Mouse (Mus musculus): ENCODE measurements at regions not wholly inside any gene's neighbourhood (a gene's known extent, or its start where the extent isn't known, plus 50 kb on each side); places are given as distances from the start of the nearest gene placed in this dataset.
"Not testable (repeated sequence)": the region's sequence is repeated elsewhere in the genome, so short reads cannot be mapped to it uniquely, and the experiment has no call there.

GRCm38 (mm10) chr10:46629876-46630275 lies 1052.2 kb downstream of the Hace1 start:
- intact Hi-C loops (cut with DNase I), result no loop called here

DNA sequence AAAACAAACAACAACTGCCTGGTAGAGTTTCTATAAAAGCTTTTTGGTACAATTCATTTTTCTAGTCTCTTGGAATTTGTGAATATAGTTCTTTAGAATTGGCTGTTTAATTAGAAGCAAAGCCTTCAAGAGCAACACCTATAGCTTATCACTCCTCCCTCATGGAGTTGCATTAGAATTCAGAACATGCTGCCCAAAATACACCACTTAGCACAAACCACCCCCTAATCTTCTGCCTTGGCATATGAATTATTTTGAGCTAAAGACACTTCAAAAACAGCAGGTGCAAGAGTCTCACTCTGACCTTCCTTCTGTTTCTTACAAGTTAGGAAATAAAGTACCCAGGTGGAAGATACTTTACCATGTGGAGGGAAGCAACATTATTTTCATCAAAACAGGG lies 1085.4 kb downstream of the Hace1 start:
- DNase-seq (ENCODE audit: low spot score in 2 of 2), result no peak
- intact Hi-C loops (cut with DNase I), result no loop called here

More at GRCm38 (mm10) chr10:46629876-46630275, 1052.2 kb downstream of the Hace1 start:
- DNase-seq (ENCODE audit: low spot score in 2 of 2), result no peak

GRCm38 (mm10) chr10:46689823-46690372 lies 1112.3 kb downstream of the Hace1 start:
- DNase-seq (ENCODE audit: low spot score in 2 of 2); intact Hi-C loops (cut with DNase I): not testable (repeated sequence)

DNA sequence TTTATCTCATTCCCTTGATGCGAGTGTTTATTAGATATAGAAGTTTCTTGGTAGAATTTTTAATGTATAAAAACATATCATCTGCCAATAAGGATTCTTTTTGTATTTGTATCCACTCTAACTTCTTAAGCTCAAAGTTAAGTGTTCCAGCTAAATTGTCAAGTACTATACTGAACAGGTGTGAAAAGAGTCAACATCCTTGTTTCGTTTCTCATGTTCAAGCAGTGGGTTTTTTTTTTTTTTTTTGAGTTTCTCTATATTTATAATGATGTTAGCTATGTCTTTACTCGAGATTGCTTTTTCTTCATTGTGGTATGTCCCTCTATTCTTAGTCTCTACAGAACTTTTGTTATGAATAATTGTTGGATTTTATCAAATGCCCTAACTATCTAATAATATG lies 1115.0 kb downstream of the Hace1 start:
- DNase-seq (ENCODE audit: low spot score in 2 of 2), result no peak
- intact Hi-C loops (cut with DNase I), result no loop called here

DNA sequence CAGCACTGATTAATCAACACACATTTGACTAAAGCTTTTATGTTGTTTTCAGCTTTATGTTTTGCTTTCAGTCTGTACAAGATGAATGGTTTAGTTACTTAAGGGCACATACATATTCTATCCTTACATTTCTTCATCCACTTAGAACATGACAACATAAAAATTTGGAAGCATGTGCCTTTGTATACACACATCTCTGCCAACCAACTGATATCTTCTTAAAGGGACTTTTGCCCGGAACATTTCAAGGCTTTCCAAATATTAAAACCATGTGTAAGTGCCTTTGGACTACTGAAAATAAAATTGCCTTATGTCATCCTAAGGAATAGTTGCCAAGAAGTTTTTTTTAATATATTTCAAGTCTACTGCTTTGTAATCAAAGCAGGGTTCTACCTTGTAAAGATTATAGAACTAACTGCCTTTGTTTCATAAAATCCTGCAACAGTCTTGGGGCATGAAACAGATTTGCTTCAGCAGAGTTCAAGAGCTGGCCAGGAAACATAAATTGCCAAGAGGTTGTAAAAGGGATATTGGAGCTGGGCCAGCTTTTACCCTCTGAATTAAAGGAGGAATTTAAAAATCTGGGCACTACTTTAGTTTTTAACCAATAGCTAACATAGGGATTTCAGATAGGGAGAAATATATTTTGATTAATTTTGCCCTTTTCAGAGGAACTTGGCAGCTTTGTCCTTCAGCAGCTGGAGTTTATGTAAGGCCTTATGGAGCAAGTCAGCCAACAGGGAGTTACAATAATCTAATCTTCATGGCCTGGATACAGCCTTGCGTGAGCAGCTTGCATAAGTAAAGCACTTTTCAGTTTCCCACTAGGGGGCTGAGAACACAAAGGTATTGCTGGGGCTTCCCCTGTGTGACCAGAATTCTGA lies 1120.0 kb downstream of the Hace1 start:
- intact Hi-C loops (cut with DNase I), result no loop called here
- DNase-seq (ENCODE audit: low spot score in 2 of 2), result peak in 1 of 2 experiments; percentile 6

GRCm38 (mm10) chr10:46701221-46701620 lies 1123.6 kb downstream of the Hace1 start:
- intact Hi-C loops (cut with DNase I), result no loop called here
- DNase-seq (ENCODE audit: low spot score in 2 of 2), result no peak

GRCm38 (mm10) chr10:46708022-46708421 lies 1130.4 kb downstream of the Hace1 start:
- DNase-seq (ENCODE audit: low spot score in 2 of 2), result not testable (repeated sequence)

DNA sequence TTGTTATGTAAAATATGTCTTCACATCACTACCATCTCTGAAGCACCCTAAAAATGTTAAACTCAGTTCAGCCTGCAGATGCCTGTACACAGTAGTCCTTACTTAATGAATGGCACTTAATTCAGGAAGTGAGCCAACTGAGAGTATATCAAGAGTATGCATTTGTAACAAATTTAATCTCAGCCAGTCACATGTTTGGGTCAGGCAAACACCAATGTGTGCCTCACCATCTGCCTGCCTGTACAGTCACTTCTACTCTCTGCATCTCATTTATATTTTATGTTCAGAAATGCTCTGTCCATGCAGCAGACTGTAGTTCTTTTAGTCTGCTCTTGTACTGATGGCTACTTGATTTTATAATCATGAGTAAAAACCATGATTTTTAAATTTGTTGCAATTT lies 1135.1 kb downstream of the Hace1 start:
- no peak for DNase-seq (ENCODE audit: low spot score in 2 of 2)
- intact Hi-C loops (cut with DNase I), result no loop called here

More at GRCm38 (mm10) chr10:46708022-46708421, 1130.4 kb downstream of the Hace1 start:
- intact Hi-C loops (cut with DNase I), result not testable (repeated sequence)

DNA sequence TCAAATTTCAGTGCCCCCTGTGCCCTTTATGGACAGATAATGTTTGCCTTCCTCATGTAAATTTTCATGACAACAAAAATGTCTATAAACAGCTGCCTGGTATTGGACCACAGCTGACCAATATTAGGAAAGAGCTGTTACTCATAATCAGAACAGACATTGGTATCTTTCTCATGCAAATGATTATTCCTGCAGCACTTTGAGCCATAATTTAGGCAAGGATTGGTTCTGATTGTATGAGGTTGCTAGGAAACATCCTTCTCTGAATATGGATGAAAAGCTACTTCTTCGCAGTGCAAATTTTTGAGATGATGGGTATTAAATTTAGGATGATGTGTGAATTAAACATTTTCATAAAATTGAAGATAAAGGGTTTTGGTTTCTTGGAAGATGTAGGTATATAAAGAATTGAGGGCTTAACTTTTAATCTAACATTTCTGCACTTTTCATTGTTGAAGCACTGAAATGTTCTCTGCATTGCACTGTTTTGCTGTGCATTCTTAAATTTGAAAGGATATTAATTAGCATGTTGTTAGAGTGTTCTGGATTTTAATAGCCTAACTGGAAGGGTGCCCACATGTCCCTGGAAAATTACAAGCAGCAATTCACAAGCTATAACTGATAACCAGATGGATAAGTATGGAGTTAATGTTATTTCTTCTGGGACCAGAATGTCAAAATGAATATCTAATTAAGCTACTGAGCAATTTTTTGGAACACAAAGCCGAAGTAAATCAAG lies 1140.9 kb downstream of the Hace1 start:
- DNase-seq (ENCODE audit: low spot score in 2 of 2), result no peak

GRCm38 (mm10) chr10:46719088-46719469 lies 1141.5 kb downstream of the Hace1 start:
- no peak for DNase-seq (ENCODE audit: low spot score in 2 of 2)
- intact Hi-C loops (cut with DNase I), result no loop called here

More for the DNA sequence above, 1140.9 kb downstream of the Hace1 start:
- intact Hi-C loops (cut with DNase I), result no loop called here

GRCm38 (mm10) chr10:46723666-46724065 lies 1146.0 kb downstream of the Hace1 start:
- no peak for DNase-seq (ENCODE audit: low spot score in 2 of 2)
- intact Hi-C loops (cut with DNase I), result no loop called here

DNA sequence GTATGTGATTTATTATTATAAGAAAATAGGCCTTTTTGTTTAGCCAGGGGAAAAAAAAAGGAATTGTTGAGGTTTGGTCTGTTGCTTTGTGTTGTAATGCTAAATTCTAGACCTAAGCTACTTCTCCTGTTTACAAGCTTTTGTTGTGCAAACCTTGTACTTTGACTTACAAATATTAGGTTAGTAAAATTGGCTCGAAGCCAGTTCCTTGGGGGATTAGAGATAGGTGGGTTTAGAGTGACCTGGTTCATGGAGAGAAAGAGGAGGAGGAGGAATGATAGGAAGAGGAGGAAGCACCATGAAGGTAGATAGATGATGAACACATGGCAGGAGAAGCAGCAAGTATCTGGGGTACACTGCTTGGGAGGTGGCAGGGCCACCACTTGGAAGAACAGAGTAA lies 1153.0 kb downstream of the Hace1 start:
- intact Hi-C loops (cut with DNase I), result no loop called here
- no peak for DNase-seq (ENCODE audit: low spot score in 2 of 2)

- no peak for DNase-seq (ENCODE audit: low spot score in 2 of 2)
- intact Hi-C loops (cut with DNase I), result no loop called here
Measured at GRCm38 (mm10) chr10:46733760-46734265, 1156.2 kb downstream of the Hace1 start.

- DNase-seq (ENCODE audit: low spot score in 2 of 2), result no peak
- intact Hi-C loops (cut with DNase I), result no loop called here
Measured at GRCm38 (mm10) chr10:46741098-46741497, 1163.5 kb downstream of the Hace1 start.

- intact Hi-C loops (cut with DNase I), result no loop called here
- no peak for DNase-seq (ENCODE audit: low spot score in 2 of 2)
Measured at GRCm38 (mm10) chr10:46742131-46742530, 1164.5 kb downstream of the Hace1 start.

DNA sequence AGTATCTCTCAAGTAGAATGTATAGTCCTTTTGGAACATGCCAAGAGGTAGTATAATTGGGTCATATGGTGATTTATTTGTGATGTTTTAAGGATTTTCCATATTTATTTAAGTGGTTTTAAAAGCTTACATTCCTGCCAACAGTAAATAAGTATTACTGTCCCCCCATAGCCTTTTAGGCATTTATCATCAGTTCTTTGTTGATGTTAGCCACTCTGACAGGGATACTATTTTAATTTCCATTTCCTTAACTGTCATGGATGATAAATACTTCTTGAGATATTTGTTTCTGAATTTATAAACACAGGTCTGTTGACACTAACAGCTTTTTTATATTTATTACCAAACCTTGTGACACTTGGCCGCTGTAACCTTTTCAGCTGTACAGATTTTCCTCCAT lies 1183.3 kb downstream of the Hace1 start:
- intact Hi-C loops (cut with DNase I), result no loop called here
- no peak for DNase-seq (ENCODE audit: low spot score in 2 of 2)

DNA sequence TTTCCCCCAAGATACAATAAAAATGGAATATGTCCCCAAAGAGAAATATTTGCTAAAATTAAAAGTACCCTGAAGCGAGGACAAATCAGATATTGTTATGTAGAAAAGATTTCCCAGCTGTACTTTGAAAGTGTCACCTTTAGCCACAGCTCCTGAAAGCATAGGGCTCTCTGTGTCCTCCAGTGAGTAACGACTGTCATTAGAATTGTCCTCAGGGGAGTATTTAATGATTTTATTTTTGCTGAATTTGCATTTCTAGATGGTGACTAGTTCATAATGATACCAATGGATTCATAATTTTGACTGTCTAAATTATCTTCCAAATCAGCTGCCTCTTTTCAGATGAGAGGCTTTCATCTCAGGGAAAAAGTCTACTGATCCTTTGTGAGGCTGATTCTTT lies 1201.1 kb downstream of the Hace1 start:
- intact Hi-C loops (cut with DNase I), result no loop called here
- no peak for DNase-seq (ENCODE audit: low spot score in 2 of 2)

DNA sequence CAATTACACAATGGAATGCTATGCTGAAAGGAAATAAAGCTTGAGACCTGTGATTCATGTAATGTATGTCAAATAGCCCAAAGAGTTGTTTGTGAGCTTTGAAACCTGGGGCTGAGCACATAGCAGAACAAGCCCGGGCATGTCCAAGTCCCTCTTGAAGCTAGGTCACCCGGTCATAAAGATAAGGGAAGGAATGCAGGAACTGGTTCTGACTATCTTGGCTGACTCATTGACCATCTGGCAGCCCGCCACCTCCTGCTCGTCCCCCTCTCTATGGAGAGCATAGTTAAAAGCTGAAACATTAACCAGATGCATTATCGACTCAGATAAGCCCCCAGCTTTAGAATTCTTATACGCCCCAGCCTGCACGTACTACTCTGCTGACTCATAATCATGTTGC lies 1208.1 kb downstream of the Hace1 start:
- intact Hi-C loops (cut with DNase I); DNase-seq (ENCODE audit: low spot score in 2 of 2): not testable (repeated sequence)

- intact Hi-C loops (cut with DNase I), result no loop called here
- no peak for DNase-seq (ENCODE audit: low spot score in 2 of 2)
Measured at GRCm38 (mm10) chr10:46814271-46814670, 1236.6 kb downstream of the Hace1 start.

- intact Hi-C loops (cut with DNase I), result no loop called here
- DNase-seq (ENCODE audit: low spot score in 2 of 2), result no peak
Measured at GRCm38 (mm10) chr10:46819133-46819532, 1241.5 kb downstream of the Hace1 start.

Data from left cerebral cortex, postnatal 36 days (tissue).